Mouse (Mus musculus) granulocyte monocyte progenitor cell, adult 5-6 weeks (primary cell): ENCODE data around the gene Hdgfl2. TPM values are rescaled to one million over a fixed set of nuclear protein-coding genes. Genes with fewer than 3 reads are reported as not detected.
"Not testable (repeated sequence)": the region's sequence is repeated elsewhere in the genome, so short reads cannot be mapped to it uniquely, and the experiment has no call there.

Source experiments
- ATAC-seq: replicated peaks from 2 replicates; pipeline ENCODE4 v1.8.0; 2016; ENCODE audit warnings: mild to moderate bottlenecking, moderate TSS enrichment, inconsistent platforms; ENCODE audit not compliant: poor library complexity, severe bottlenecking
- total RNA-seq, 2 experiments: library from RNA; stranded (forward) in 1 of 2; stranded (reverse) in 1 of 2; fragments of 200-712, 200-1000 nt in 1 of 2; fragments of >200 nt in 1 of 2; fragmentation: Nextera tagmentation in 1 of 2; gene quantifications; 2 replicates each; pipeline ENCODE4 v1.2.3; 2014 to 2017

Gene Hdgfl2
- total RNA-seq, 2 experiments from 2014 or later = 65.1 to 70.7 TPM

- no peak for ATAC-seq
Measured at GRCm38 (mm10) chr17:56102927-56103326, 23.5 kb downstream of the Hdgfl2 start.

- no peak for ATAC-seq
Measured at GRCm38 (mm10) chr17:56103465-56104285, 24.2 kb downstream of the Hdgfl2 start.

DNA sequence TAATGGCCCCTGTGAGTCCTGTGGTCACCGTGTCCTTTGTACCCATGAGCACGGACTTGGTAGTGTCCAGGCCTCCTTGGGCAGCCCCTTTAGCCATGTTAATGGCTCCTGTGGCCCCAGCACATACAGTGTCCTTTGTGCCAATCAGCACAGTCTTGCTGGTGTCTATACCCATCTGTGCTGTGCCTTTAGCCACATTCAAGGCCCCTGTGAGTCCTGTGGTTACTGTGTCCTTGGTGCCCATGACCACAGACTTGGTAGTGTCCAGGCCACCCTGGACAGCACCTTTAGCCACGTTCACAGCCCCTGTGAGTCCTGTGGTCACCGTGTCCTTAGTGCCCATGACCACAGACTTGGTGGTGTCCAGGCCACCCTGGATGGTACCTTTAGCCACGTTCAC is 25.4 kb downstream of the Hdgfl2 start:
- ATAC-seq = not testable (repeated sequence)

DNA sequence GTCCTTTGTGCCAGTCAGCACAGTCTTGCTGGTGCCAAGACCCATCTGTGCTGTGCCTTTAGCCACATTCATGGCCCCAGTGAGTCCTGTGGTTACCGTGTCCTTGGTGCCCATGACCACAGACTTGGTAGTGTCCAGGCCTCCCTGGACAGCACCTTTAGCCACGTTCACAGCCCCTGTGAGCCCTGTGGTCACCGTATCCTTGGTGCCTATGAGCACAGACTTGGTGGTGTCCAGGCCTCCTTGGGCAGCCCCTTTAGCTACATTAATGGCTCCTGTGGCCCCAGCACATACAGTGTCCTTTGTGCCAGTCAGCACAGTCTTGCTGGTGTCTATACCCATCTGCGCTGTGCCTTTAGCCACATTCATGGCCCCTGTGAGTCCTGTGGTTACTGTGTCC is 27.0 kb downstream of the Hdgfl2 start:
- not testable (repeated sequence) for ATAC-seq

DNA sequence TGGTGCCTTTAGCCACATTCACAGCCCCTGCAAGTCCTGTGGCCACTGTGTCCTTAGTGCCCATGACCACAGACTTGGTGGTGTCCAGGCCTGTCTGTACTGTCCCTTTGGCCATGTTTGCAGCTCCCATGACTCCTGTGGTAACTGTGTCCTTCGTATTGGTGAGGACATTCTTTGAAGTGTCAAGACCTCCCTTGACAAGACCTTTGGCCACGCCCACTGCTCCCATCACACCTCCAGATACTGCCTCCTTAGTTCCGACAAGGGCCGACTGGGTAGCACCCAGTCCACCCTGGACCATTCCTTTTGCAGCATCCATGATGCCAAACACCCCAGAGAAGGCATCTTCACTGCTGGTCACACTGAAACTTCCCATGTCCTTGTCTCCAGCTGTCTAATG is 27.5 kb downstream of the Hdgfl2 start:
- no peak for ATAC-seq

DNA sequence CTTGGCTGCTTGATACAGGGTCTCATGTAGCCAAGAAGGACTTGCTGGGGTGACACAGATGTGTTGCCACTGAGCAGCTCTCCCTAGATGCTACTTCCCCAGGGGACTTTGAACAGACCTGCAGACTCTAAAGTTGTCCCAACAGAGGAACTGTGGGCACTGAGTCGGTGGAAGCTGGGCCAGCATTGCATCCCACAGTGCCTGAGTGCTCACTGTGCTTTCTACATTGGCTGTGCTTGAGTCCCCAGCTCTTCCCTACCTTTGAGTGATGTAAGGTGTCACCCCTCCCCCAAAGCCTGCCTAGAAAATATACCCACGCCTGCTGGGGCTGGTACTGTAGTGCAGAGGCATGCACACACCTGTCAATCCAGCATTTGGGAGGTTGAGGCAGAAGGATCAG is 28.3 kb downstream of the Hdgfl2 start:
- ATAC-seq = no peak

DNA sequence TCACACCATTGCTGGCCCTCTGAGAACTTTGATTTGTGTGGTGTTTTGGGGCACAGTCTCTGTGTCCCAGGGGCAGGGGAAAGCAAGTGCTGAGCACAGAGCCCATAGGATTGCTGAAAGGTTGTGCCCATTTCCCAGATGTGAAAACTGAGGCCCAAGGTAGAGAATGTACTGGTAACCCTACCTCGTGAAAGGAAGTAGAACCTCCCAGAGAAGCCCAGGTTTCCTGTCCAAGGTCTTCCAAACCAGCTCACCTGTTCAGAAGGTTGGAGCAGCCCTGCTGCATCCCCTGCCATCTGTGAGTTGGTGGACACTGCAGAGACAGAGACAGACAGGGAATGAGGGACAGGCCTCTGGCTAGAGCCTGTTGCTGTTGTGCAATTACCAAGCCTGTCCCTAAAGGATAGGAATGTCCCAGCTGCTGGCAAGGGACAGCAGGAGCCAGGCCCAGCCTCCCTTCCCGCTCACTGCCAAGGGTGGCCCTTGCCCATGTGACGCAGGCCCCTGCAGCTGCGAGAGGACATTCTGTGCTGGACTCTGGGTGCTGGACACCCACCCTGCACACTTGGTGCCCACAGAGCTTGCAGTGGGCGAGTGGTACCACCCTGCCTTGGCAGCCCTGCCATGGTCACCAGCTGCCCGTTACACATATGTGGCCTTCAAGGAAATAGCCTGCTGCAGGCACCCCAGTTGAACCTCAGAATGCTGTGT is 29.1 kb downstream of the Hdgfl2 start:
- no peak for ATAC-seq

- ATAC-seq = no peak
Measured at GRCm38 (mm10) chr17:56109219-56110051, 30.0 kb downstream of the Hdgfl2 start, which contains the start of gene Plin4. Plin4 (minus strand) TSS chr17:56109803.

DNA sequence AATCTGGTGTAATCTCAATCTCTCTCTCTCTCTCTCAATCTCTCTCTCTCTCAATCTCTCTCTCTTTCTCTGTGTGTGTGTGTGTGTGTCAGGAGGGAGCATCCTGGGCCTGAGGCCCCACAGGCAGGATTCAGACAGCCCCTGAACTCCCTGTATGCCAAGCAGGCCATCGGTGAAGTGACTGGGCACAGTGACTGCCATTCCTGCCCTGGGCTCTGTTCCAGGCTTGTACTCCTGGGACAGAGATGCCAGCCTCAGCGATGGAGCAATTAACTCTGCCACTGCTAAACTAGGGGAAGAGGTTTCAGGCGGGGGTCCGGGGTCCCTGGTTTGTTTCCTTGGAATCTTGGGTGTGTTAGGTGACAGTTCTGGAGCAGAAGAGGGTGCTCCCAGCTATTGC is 31.1 kb downstream of the Hdgfl2 start:
- ATAC-seq = no peak

- ATAC-seq = no peak
Measured at GRCm38 (mm10) chr17:56111021-56111420, 31.6 kb downstream of the Hdgfl2 start.

- peak; percentile 77 for ATAC-seq
Measured at GRCm38 (mm10) chr17:56111864-56112263, 32.4 kb downstream of the Hdgfl2 start.

- no peak for ATAC-seq
Measured at GRCm38 (mm10) chr17:56112743-56113142, 33.3 kb downstream of the Hdgfl2 start.

- ATAC-seq = no peak
Measured at GRCm38 (mm10) chr17:56116193-56116592, 36.8 kb downstream of the Hdgfl2 start.

DNA sequence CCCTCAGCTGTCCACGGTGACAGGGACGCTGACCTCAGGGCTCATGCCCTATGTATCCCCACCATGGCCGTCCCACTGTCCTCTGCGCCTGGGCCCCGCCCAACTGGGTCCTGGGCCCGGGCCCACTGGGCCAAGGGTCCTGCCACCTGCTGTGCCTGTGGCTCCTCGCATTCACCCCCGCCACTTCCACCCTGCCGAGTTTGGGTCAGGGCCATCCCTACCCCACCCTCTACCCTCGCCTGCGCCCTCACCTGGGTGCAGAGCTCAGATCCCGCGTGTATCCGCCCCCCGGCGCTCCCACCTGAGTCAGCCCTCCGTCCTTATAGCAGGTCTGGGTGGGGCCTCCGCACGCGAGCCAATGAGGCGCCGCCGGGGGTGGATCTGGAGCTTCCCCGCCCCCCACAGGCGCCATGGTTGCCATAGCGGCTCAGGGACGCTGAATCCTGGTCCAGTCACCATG is 37.8 kb downstream of the Hdgfl2 start, which contains the start of gene Plin5:
TSS of gene Plin5 (minus strand) at position 346 of the 460 bp plus-strand sequence.
- ATAC-seq = peak; percentile 62

GRCm38 (mm10) chr17:56119431-56119830 is 40.0 kb downstream of the Hdgfl2 start:
- 0 out of 2 replicates have a peak, but pooled peaks have one; percentile 4 for ATAC-seq

- ATAC-seq = peak; percentile 6
Measured at GRCm38 (mm10) chr17:56119981-56120880, 40.8 kb downstream of the Hdgfl2 start.

DNA sequence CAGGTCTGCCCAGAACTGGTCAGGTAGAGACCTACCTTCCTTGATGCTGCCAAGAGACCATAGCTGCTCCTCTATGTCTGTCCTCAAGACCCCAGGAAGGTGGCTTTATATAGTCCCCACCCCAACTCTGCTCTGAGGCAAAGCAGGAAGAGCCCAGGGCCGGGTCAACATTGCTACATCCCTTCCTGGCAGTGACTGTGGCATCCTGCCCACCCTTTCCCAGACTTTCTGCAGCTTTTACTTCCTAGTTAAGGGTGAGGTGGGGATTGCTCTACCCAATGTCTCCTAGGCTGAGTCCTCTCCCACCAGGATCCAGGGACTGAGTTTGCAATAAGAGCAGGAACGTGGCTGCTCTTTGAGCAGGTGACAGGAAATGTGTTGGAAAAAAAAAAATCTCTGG is 42.4 kb downstream of the Hdgfl2 start, which contains the start of gene Lrg1:
TSS of gene Lrg1 (minus strand) at position 176 of the 400 bp plus-strand sequence.
- 0 out of 2 replicates have a peak, but pooled peaks have one; percentile 12 for ATAC-seq

- no peak for ATAC-seq
Measured at GRCm38 (mm10) chr17:56123161-56123560, 43.7 kb downstream of the Hdgfl2 start.

- ATAC-seq = no peak
Measured at GRCm38 (mm10) chr17:56123681-56124340, 44.4 kb downstream of the Hdgfl2 start.
